Comparison of ENCODE assay signal across 12 mouse cellular contexts in genomic region chr17:3019631-3020391, GRCm38 (mm10).
DNase-seq lines count a peak whose midpoint lies in the region; ATAC-seq and TF ChIP-seq lines count a peak whose summit lies in the region.
"Had no signal": no experiment of that assay in that cellular context is flagged by ENCODE, and none has a peak within 500 bp of the region (broad histone marks: within the 10 kb centered on the region; RNA-seq: fewer than 3 reads in every experiment).

No protein-coding gene starts in this region.

- H3K4me2 ChIP-seq in forebrain, embryonic 12.5 days, result no peak overlapping the region
- H3K4me2 ChIP-seq in forebrain, postnatal 0 days (ENCODE audit: low read depth), result no peak overlapping the region
- H3K4me2 ChIP-seq in heart, embryonic 11.5 days, result no peak overlapping the region

- no peak overlapping the region for H3K27ac ChIP-seq in forebrain, embryonic 12.5 days
- no peak overlapping the region for H3K27ac ChIP-seq in forebrain, postnatal 0 days (ENCODE audit: low read depth, low read length)
- H3K27ac ChIP-seq in heart, embryonic 11.5 days (ENCODE audit: low read depth, low read length), result no peak overlapping the region

- H3K27me3 ChIP-seq in forebrain, embryonic 12.5 days, result no peaks in the 10 kb centered on the region
- H3K27me3 ChIP-seq in forebrain, postnatal 0 days (ENCODE audit: insufficient read depth, low read length), result no peaks in the 10 kb centered on the region
- no peaks in the 10 kb centered on the region for H3K27me3 ChIP-seq in heart, embryonic 11.5 days (ENCODE audit: control insufficient read depth, insufficient read depth, low read length)

- no peaks in the 10 kb centered on the region for H3K36me3 ChIP-seq in forebrain, embryonic 12.5 days (replicated peaks)
- H3K36me3 ChIP-seq in forebrain, postnatal 0 days (ENCODE audit: insufficient read depth), result no peaks in the 10 kb centered on the region
- H3K36me3 ChIP-seq in heart, embryonic 11.5 days (ENCODE audit: control insufficient read depth, insufficient read depth, low read length), result no peaks in the 10 kb centered on the region

- H3K9ac ChIP-seq in forebrain, embryonic 12.5 days, result no peak overlapping the region
- no peak overlapping the region for H3K9ac ChIP-seq in forebrain, postnatal 0 days
- no peak overlapping the region for H3K9ac ChIP-seq in heart, embryonic 11.5 days (ENCODE audit: low read depth, low read length)

- peaks cover 80% of the 10 kb centered on the region for H3K9me3 ChIP-seq in forebrain, embryonic 12.5 days
- H3K9me3 ChIP-seq in forebrain, postnatal 0 days (ENCODE audit: low read length), result peaks cover 4% of the 10 kb centered on the region; the same call in 1 of the 2 replicates
- peaks cover 69% of the 10 kb centered on the region for H3K9me3 ChIP-seq in heart, embryonic 11.5 days (replicated peaks; ENCODE audit: control insufficient read depth, low read length)

- 0 out of 2 replicates have a peak, but pooled peaks have one; percentile 69 for ATAC-seq in forebrain, embryonic 12.5 days (ENCODE audit: low FRiP score)
- ATAC-seq in forebrain, postnatal 0 days, result no peak
- ATAC-seq in megakaryocyte, adult 5-6 weeks (ENCODE audit: poor library complexity, severe bottlenecking), result peak; percentile 38; the same call in 1 of the 2 replicates
- no peak for ATAC-seq in heart, embryonic 11.5 days (replicated peaks; ENCODE audit: insufficient number of reproducible peaks, low FRiP score, low TSS enrichment)

- H3K4me3 ChIP-seq in forebrain, embryonic 12.5 days (replicated peaks), result no peak overlapping the region
- H3K4me3 ChIP-seq in forebrain, postnatal 0 days (ENCODE audit: low read depth, low read length), result no peak overlapping the region
- H3K4me3 ChIP-seq in heart, embryonic 11.5 days (ENCODE audit: low read depth, low read length), result no peak overlapping the region
- H3K4me3 ChIP-seq: myocyte had no signal

- no peak for DNase-seq in forebrain, postnatal 0 days
- DNase-seq in urinary bladder, adult 2 months (ENCODE audit: low spot score), result peak; percentile 4
- DNase-seq in urinary bladder, adult 18-20 months (ENCODE audit: low spot score in 2 of 2), result no peak
- no peak for DNase-seq in layer of hippocampus, adult 9-10 months (ENCODE audit: low spot score)
- DNase-seq in thymus, postnatal 14 days, result no peak
- DNase-seq: cerebellum, adult 11-12 months; heart, postnatal 4 days; spleen, adult 18-20 months had no signal

- H3K4me1 ChIP-seq in forebrain, embryonic 12.5 days, result no peaks in the 10 kb centered on the region
- no peaks in the 10 kb centered on the region for H3K4me1 ChIP-seq in forebrain, postnatal 0 days (ENCODE audit: insufficient read depth)
- H3K4me1 ChIP-seq in heart, embryonic 11.5 days (ENCODE audit: control insufficient read depth, insufficient read depth, low read length), result no peaks in the 10 kb centered on the region

- 86% methylated on average over 2 of the region's 2 CpGs for WGBS in forebrain, embryonic 12.5 days
- 90% methylated on average over 2 of the region's 2 CpGs for whole genome bisulfite sequencing in forebrain, postnatal 0 days
- WGBS in heart, embryonic 11.5 days (ENCODE audit: insufficient replicate concordance), result 77% methylated on average over 2 of the region's 2 CpGs

- no peak for TF ChIP-seq CTCF in forebrain, postnatal 0 days (IDR thresholded peaks at IDR 0.05; ENCODE audit: low read depth)

Comparison
In these comparisons a context has a peak if more than half of its experiments do, and no peak if none do; other contexts are left out.
1. ATAC-seq: peak in forebrain, embryonic 12.5 days (single experiment) and megakaryocyte, adult 5-6 weeks (single experiment); none in forebrain, postnatal 0 days (single experiment) and heart, embryonic 11.5 days (single experiment).